Mouse (Mus musculus) left cerebral cortex, adult 11 months (tissue): ENCODE results near the gene LTO1.
A peak's percentile ranks its signal among the peaks of the same experiment; 100 is the strongest.

Experiments
- DNase-seq: peaks from one replicate; pipeline ENCODE4 v3.0.0; 2022; ENCODE audit warnings: low spot score

LTO1 gene

DNA sequence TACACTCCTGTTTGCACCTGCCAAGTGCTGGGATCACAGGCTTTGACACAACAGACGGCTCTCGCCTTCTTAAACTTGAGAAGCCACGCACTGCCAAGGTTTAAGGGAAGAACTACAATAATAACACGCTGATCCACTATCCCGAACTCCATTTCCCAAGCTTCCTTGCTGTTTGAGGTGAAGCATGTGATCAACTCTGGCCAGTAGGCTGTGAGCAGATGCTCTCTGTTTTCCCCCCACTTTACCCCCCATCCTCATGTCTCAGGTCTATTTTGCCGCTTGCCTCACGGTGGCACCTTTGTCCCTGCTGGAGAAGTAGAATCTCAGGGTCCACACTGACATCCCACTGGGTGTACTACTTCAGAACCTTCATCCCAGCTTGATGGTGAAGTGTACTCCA is 6.2 kb upstream of the LTO1 start:
- DNase-seq, result peak; percentile 42

DNA sequence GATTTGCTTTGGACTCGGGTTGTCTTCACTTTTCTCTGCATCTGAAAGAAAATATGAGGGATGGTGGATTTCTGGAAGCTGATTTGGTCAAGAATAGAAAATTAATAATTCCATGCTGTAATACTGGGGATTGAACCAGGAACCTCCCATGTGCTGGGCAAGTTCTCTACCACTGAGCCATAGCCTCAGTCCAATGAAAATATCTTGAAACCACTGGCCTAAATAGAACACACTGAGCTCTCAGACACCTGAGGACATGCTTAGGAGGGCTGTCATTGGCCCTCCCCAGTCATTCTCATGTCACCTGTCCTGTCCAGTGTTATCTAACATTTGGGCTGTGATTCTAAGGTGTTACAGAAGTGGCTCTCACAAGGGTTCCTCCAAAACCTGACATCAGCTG is 3.8 kb upstream of the LTO1 start:
- DNase-seq, result no peak

DNA sequence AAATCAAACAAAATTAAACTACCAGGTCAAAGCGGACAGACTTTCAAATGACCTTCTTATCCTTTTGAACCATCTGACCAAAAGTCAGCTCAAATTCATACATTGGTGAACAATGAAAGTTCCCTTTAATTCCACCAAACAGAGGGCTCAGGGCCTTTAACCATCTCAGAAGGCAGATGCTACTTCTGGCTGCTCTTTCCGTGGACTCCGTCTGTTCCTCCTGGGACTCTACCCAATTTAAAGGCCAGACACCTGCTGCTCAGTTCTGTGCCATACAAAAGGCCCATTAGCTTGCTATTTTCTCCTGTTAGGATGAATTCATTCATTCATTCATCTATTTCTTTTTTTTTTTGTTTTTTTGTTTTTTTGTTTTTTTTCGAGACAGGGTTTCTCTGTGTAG is 2.0 kb upstream of the LTO1 start:
- no peak for DNase-seq

DNA sequence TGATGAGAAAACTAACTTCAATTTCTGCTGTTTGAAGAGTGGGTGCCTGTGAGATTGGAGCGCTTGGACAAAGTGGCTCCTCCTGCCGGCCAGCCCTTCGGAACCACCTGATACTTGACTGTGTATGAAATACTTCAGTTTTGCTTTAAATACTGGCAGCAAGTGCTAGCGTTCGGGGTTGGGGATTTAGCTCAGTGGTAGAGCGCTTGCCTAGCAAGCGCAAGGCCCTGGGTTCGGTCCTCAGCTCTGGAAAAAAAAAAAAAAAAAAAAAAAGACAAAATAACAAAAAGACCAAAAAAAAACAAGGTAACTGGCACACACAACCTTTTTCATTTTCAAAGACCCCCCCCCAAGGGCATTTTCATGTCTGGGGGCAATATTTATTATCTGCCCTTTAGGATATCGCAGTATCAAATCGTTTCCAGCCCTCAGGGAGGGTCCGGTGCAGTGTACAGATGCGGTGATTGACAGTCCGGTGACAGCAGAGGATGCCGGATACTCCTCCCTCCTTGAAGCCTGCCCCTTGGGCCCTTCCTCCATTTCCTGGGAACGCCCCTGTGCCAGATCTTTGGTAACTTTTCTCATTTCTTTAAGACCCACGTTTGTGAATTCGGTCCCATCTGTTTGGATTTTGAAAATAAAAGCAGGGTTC is 478 bp upstream of the LTO1 start:
- peak; percentile 76 for DNase-seq

DNA sequence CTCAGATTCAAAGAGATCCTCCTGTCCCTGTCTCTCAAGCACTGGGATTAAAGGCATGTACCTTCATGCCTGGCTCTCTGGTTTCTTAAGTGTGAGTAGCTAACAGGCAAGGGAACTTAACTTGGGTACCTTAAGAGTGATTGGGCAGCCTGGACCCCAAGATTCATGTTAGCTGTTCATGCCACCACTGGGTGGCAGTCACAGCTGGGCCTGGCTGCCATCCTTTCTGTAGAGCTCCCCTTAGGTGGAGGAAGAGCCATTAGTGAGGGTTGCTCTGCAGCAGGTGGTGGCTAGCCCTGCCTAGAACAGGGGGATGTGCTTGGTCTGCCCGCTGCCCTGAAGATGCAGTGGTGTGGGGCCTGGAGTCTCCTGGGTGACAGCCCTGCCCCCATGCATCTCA is 3.9 kb downstream of the LTO1 start:
- no peak for DNase-seq

DNA sequence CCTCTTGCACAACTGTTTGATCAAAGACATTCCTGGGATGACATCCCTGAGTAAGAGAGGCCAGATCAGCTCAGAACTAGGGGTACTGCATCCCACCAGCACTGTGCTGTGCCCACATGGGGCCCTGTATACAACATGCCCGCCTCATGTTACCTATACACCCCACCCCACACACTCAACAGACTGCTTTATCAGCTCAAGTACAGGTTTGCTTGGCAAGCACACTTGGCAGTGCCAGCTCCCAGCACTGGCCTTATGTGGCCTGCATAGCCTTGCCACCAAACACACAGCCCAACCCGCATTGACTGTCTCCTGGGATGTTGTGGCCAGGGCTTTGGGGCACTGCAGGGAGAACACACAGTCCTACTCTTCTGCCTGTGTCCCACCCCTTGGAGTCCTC is 12.7 kb downstream of the LTO1 start:
- DNase-seq, result no peak

DNA sequence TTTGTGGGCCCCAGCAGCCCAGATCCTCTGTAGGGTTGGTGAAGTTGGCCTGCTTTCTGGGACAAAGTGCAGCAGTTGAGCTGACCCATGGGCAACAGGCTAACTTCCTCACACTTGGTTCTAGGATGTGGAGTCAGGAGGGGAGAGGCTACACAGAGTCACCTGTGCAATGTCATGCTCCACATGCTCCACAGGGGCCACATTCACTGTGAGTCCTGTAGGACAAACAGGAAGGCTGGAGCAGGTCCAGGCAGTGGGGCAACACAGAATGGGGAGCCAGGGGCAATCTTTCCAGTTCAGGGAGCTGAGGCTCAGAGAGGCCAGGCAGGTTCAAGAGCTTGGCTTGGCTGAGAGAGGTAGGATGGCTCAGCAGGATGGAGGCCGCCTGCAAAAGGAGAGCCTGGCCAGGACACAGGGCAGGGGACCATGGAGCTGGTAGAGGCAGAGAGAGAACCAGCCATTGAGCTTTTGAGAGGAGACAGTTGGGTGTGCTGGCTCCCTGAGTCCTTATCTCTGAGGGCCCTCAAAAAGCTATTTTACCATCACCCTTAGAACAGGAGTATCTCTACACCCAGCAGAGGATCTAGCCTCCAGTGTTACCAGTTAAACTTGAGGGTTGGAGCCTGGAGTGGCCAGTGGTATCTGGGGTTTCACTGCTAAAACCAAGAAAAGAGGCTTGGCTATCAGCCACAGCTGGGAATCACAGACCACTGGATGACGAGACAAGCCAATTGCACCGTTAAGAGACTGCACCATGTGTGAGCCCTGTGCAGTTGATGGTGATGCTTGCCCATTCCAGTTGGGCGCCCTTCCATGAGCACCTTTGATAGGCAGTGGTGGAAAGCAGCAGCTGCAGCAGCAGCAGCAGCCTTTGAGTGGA is 13.3 kb downstream of the LTO1 start:
- no peak for DNase-seq

DNA sequence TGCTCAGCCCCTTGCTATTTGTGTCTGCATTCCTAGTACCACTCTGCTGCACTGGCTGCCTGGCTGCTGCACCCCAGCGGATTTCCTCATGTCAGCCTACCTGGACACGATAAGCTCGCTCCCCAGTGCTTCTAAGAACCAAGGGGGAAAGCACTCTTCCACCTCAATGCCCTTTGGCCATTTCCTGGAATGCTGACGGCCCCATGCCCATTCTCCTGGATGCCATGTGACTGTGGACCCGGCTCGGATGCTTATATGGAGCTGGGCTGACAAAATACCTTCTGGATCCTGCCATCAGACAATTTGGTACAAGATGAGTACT is 13.9 kb downstream of the LTO1 start:
- DNase-seq, result no peak

DNA sequence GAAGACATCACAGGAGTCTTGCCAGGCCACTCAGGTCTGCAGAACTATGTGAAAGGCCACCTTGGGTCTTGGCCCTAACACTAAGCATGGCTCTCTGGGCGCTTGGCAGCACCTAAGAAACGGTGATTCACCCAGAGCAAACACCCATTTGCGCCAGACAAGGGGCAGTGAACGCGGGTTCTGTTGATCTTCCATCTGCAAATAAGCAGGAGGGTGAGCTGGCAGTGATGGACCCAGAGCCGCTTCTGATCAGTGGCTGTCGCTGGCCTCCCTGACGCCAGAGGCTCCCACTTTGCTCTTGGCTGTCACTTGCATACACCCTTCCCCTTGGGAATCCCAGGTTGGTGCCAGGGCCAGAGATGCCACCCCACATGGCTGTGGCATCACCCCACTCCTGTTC is 14.6 kb downstream of the LTO1 start:
- DNase-seq, result no peak

DNA sequence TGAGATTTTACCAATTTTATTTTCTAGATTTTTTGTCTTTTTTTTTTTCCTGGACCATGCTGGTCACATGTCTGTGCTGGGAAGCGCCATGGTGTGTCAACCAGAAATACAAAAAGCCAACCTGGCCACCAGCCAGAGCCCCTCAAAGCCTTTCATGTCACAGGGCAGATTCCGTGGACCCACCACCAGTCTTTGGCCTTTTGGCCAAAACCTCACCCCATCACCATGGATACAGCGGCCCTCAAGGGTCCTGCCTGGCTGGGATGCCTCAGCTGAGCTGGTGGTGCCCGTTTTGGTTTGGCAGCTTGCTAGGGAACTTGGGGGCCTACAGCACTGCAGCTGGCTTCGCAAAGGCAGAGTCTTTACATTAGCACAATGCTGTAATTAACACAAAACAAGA is 15.0 kb downstream of the LTO1 start:
- no peak for DNase-seq

DNA sequence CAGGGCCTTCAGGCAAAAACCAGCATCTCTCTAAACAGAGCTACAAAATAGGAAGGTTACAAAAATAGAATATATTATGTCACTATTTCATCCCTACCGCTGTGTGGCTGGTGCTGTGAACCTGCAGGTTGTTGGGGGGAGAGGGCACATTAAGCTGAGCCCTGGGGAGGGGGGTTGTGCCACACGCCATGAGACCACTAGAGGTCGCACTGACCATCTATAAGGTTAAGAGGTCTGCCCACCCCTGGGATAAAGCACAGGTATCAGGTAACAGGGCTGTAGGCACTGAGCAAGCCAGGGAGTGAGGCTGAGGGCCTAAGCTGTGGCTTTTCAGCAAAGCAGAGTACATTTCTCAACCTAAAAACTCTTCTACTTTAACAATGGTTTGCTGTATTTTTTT is 16.9 kb downstream of the LTO1 start:
- DNase-seq, result no peak

DNA sequence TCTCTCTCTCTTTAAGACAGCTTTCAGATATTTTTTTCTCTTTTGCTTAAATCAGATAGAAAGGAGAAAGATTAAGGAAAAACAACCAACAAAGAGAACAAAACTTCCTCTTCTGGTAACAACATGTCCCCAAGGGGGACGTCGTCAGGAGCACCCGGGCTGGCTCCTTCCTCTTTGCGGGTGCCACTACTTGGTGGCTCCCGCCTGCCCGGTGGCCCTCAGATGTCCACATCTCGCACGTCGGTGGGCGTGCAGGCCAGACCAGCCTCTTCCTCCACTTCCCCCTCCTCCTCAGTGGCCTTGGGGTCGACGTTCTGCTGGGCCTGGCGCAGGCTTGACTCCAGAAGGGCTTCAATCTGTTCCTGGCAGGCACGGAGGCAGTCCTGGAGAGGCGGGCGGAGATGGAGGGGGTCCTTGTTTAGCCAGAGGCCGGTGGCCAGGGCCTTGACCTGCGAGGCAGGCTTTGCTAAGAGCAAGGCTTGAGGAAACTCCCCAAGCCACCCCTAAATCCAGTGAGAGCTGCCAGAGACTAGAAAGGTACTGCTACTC is 17.6 kb downstream of the LTO1 start:
- DNase-seq, result no peak

DNA sequence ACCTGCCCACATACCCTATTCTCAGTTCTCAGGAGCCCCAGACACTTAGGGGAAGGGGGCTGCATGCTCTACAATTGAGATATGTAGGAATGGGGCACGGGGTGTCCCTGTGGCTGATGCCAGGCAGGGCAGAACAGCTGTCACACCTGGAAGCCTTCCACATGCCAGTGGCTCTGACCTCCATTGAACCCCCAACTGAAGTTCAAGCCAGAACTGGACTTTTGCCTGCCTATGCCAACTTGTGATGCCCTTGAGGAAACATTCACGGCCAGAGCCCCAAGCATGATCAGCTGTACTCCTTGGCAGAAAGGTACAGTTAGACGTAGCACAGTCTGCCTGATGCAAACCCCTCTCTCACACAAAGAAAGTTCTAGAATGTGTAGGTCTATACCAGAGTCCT is 18.4 kb downstream of the LTO1 start:
- DNase-seq, result no peak

DNA sequence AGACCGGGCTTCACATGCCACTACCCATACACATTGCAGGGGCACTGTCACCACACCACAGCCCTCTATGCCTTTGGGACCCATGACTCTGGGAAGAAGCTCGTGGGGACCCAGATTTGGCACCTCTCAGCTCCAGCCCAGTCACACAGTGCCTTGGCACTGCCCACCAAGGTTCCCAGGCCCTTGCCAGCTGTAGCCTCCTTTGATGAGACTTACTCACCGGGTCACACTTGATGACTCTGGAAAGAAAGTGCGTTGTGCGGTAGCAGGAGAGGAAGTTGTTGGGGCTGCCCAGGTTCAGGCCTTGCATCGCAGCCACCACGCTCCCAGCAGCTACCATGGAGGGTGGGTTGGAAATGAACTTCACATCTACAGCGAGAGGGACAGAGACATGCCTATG is 18.9 kb downstream of the LTO1 start:
- no peak for DNase-seq

DNA sequence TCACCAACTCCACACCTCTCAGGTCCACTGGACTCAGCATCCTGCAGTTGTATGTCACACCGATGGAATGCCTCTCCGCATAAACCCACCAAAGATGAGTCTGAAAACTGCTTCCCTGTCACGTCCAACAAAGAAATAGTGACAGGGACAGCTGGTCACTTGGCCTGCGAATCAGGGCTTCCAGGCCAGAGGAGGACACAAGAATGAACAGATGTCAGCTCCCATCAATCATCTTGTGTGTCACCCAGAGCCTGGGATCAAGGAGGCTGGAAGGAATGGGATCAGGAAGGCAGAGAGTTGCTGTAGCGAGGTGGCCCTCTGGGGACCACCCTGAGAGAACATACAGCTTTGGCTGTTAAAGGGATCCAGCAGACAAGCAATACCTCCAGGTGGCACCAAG is 20.0 kb downstream of the LTO1 start:
- no peak for DNase-seq

DNA sequence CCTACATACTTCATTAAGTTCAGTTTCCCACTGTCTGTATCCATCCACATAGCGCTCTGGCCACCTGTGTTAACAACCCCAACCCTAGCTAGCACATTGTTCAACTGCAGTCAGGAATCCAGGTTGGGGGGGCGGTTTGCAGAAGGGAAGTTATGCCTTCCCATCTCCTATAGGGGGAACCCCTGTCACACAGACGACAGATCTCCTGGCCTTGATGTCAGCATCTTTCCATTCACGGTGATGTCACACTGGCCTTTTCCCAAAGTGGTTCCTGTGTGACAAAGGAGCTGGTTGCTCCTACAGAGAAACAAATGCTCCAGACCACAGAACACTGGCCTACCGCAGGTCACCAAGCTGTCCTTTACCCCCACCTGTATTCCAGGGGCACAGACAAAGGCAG is 20.7 kb downstream of the LTO1 start:
- DNase-seq, result no peak

DNA sequence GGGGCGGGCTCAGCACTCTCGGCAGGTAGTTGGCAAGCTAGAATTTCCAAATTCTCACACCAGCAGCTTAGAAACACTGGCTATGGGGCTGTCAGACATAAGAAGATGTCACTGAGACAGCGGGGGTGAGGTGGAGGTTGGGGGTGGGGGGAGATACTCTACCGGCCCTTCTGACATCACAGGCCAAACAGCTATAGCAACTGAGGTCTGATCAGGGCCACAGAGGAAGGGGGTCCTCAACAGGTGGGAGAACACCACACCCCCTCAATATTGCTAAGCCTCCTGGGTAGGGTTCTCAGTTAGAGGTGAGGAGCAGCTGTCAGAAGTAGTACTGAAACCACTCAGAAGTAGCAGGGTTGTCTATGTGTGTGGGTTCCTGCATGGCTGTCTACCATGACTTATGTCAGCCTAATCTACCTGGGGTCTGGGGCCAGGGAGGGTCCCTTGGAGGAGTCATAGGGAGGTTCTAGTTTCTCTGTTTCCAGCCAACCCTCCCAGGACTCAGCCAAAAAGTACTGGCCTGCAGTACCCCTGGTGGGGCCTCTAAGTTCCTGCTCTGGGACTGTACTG is 21.5 kb downstream of the LTO1 start:
- no peak for DNase-seq

DNA sequence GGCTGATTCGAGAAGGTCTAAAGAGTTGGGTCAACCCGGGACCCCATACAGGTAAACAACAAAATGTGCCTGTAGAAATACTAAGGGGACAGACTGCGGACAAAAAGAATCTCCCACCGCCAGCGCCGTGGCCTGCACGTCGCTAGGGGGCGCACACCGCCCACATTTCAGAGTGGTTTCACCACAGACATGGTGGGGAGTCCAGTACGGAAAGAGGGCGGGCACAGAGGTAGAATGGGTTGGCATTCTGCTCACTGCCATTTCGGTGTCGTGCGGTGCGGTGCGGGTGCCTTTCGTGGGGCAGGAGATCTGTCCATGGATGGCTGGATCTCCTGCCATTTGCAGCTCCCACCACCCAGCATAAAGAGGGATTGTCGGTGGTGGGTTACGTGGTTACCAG is 22.6 kb downstream of the LTO1 start:
- DNase-seq, result peak; percentile 75

DNA sequence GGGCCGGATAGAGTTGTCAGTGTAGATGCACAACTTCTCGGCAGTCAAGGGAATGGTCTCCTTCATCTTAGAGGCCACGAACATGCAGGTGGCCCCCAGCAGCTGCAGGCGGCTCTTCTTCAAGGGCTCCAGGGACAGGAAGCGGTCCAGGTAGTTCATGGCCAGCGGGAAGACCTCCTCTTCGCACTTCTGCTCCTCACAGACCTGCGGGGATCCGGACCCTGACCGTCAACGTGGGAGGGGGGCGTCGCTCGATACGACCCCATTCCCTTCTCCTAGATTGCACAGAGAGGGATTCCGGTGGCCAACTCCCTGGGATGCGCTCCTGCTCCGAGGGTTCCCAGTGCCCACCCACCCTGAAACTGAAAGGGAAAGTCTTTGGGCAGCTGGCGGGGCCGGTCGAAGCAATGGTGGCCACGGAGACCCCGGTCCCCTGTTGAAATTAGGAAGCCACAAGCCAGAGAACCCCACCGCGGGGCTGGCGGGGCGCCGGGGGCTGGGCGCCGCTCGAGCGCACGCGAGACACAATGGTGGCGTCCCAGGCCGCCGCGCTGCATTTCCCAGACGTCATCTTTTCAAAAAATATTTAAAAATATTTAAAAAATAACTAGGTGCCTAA is 23.1 kb downstream of the LTO1 start:
- DNase-seq, result no peak

DNA sequence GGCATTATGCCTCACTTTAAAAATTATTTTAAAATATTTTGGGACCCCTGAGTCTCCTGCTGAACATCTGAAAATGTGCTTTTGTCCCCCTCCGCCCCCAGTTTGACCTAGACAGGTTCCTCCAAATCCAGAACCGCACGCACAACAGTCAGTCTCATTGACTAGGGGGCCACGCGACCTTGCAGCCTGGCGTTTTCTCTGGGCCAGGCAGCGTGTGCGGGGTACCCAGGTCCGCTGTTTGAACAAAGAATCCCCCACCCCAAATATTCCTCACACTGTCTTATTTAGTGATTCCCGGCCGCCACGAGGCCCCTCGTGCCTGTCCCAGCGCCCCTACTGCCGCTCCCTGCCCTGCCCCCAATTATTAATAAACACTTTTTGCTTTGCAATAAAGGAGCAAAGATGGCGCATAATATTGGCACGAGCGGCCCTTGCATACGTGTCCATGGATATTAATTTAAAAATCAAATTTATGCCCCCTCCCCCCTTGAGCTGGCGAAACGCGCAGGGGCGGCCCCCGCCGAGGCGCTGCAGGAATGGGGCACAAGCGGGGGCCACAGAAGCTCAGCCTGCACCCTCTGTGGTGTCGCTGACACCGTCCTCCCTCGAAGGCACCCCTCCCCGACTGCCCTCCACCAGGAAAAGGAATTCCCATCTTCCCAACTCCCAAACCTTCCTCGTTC is 23.9 kb downstream of the LTO1 start:
- DNase-seq, result no peak

DNA sequence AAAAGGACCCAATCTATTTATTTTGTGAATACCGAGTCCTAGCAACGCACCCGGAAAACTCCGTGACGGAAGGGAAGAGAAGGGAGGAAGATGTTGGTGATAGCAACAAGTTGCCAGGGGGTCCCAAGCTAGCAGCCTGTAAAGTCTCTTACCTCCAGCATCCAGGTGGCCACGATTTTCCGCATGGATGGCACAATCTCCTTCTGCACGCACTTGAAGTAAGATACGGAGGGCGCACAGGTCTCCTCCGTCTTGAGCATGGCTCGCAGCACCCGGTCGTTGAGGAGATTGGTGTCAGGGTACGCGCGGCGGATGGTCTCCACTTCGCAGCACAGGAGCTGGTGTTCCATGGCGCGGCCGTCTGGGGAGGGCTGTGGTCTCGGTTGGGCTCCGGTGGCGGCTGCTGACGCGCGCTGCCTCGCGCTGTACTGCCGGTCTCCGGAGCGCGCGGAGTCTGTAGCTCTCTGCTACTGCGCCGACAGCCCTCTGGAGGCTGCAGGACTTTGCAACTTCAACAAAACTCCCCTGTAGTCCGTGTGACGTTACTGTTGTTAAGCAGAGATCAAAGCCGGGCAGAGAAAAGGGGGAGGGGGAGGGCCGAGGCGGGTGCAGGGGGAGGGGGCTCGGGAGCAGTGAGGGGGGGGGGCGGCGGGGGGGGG is 24.6 kb downstream of the LTO1 start, which contains the start of gene Ccnd1:
Gene Ccnd1 (minus strand): TSS at position 582 of the 659 bp plus-strand sequence.
- DNase-seq, result no peak
